Mouse (Mus musculus) left cerebral cortex, postnatal 14 days (tissue): ENCODE measurements around the gene Clca2. TPM values are rescaled to one million over a fixed set of nuclear protein-coding genes. Genes with fewer than 3 reads are reported as not detected.

Experiments used
- DNase-seq, 2 experiments: peaks; one replicate each; pipeline ENCODE4 v3.0.0; 2021 to 2022; ENCODE audit warnings: low spot score in 2 of 2, mixed read lengths in 1 of 2
- intact Hi-C: fragments of 180-260 bp; cut with DNase I; formaldehyde crosslinking; loops from one replicate; pipeline ENCODE4 v1.15.1; 2025
- long read RNA-seq, 2 experiments: library from polyadenylated mRNA; stranded (forward); transcript quantifications; one replicate each; pipeline ENCODE4 v2.0.0; 2021
- total RNA-seq, 2 experiments: library from RNA; stranded (reverse); gene quantifications; 2 replicates each; pipeline ENCODE4 v1.2.3; 2021

Gene Clca2
- total RNA-seq: not detected
- long read RNA-seq, experiment 1, partial matches to known transcripts: 0 of 1 reads
- long read RNA-seq, experiment 1, other reads (novel, unspliced or antisense): 1 of 1 reads
- long read RNA-seq, experiment 2: 0 reads

- intact Hi-C loops: no loop called here
- no peak for DNase-seq
These were observed at the start of gene Clca2 for GRCm38 (mm10) chr3:145099291-145099690. TSS of gene Clca2 (minus strand) at chr3:145099443.

GRCm38 (mm10) chr3:145147952-145148351, 48.7 kb upstream of the Clca2 start:
- intact Hi-C loops: no loop called here
- no peak for DNase-seq

DNA sequence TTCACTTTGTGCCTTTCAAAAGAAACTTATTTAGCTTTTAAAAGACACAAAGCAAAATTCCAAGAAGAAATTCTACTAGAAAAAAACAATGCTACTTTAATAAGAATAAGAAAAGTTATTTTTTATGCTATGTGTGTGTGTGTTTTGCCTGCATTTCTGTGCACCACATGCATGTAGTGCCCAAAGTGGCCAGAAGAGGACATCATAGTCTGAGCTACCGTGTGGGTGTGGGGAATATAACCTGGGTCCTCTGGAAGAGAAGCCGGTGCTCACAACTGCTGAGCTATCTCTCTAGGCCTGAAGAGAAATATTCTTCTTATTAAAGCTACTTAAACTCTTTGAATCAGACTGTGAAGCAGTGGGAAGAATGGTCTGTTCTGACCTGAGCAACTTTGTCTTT, 48.2 kb upstream of the Clca2 start:
- intact Hi-C loops: no loop called here
- DNase-seq: no peak

DNA sequence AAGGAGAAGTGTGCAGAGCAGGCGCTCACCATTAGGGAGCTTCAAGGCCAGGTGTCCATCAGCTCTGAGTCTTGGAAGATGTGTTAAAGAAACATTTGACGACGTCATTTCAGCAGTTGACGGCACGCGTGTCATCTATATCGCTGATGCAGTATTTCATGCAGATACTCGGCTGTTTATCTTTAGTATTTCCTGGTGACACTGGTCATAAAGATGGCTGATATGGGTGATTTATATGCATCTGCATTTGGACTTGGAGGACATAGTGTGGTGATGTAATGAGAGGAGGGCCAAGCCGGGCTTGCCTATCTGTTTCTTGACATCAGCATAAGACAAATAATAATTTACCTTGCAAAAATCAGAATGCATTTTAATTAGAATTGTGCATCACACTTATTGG, 47.6 kb upstream of the Clca2 start:
- no peak for DNase-seq
- intact Hi-C loops: no loop called here

DNA sequence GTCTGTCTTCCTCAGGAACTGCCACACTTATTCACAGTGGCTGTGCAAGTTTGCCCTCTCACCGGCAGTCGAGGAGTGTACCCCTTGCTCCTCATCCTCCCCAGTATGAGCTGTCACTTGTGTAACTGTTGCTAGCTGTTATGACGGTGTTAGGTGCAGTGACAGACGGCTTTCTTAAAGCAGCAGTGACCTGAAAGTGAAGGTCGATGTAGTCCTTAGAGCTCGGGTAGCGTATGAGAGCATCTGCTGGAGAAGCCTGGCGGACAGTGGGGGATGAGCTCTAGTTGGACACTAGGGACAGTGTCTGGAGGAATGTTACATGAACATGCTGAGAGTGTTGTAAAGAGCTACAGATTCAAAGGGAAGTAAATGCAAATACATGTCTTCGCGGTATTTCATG, 44.6 kb upstream of the Clca2 start:
- intact Hi-C loops: no loop called here

DNA sequence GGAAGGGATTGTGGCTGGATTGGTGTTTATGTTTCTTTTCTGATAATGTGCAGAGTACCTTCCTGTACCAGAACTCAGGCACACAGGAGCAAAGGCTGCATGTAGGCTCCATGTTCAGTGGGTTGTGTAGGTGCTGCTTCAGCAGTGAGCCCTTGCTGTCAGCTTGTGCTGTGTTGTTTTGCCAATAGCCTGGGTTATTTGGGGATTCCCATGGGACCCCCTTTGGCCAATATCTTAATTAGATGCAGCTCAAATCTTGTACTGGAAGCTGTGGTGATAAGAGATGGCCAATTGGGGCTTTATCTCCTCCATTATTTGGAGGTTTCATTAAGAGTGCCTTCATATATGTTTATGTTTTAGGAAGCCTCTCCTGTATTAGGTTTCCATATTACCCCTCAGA, 43.7 kb upstream of the Clca2 start:
- intact Hi-C loops: no loop called here

More for the DNA sequence above, 44.6 kb upstream of the Clca2 start:
- DNase-seq: no peak

DNA sequence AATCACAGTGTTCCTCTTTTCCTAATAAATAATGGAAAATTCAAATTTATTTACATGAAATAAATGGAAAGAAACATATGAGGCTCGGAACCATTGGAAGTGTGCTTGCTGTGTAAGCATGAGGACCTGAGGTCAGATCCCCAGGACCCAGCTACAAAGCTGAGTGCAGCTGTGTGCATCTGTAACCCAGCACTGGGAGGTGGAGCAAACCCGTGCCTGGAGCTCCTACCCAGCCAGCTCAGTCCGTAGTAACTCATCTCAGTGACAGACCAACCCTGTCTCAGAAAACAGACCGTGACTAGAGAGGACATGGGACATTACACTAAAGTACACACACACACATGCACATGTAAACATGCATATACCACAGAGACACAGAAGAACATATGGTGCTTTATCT, 41.0 kb upstream of the Clca2 start:
- intact Hi-C loops: no loop called here
- DNase-seq: no peak

More for the DNA sequence above, 43.7 kb upstream of the Clca2 start:
- no peak for DNase-seq

DNA sequence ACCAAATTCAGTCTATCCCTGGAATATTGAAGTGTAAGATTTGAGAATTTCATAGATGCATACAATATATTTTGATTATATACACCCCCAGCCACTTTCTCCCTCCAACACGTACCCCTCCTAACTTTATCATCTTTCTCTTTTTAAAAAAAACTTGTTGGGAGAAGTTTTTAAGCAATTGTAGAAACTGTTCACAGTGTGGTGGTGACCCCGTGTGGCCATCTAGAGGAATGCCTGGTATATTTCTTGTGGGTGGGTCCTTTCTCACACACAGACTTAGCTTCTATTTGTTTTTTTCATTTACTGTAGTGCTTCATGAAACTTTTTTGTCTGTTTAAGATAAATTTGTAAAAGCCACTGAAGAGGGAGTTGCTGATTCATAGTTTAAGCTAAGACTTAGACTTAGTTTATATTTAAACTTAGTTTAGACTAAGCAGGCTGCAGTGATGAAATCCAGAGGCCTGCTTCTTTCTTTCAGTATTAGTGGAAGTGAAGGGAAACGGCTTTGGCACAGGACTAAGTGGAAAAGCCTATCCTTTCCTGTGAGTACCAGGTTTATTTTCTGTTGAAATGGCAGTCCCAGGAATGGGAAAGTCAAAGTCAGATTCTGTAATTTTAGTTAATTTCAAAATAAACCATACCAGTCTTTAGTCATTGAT, 32.1 kb upstream of the Clca2 start:
- peak; percentile 45 to 62 for DNase-seq
- intact Hi-C loops: no loop called here

GRCm38 (mm10) chr3:145129356-145129755, 30.1 kb upstream of the Clca2 start:
- DNase-seq: no peak
- intact Hi-C loops: loop anchor here (10.0 kb wide), 1 partner anchor 305 kb away; no protein-coding TSS in a partner anchor

DNA sequence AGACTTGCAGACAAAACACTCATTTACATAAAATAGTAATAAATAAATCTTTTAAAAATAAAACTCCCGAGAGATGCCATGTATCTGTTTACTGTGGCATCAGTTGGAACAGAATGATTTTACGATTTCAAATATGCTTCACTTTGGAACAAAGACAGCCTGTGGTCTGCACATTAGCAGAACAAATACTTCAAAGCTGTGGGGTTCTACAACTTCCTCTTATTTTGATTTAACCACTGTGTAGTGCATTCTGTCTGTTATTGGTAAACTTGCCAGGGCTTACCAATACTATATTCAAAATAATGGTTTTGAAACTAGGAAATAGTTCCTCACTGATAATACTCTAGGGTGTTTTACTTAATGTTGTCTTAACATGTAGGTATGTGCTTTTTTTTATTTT, 27.4 kb upstream of the Clca2 start:
- intact Hi-C loops: loop anchor here (10.0 kb wide), 1 partner anchor 302 kb away; no protein-coding TSS in a partner anchor
- DNase-seq: no peak

GRCm38 (mm10) chr3:145119425-145119824, 20.2 kb upstream of the Clca2 start:
- DNase-seq: peak in 1 of 2 experiments; percentile 20
- intact Hi-C loops: no loop called here

GRCm38 (mm10) chr3:145119002-145119358, 19.7 kb upstream of the Clca2 start:
- intact Hi-C loops: no loop called here
- DNase-seq: no peak

DNA sequence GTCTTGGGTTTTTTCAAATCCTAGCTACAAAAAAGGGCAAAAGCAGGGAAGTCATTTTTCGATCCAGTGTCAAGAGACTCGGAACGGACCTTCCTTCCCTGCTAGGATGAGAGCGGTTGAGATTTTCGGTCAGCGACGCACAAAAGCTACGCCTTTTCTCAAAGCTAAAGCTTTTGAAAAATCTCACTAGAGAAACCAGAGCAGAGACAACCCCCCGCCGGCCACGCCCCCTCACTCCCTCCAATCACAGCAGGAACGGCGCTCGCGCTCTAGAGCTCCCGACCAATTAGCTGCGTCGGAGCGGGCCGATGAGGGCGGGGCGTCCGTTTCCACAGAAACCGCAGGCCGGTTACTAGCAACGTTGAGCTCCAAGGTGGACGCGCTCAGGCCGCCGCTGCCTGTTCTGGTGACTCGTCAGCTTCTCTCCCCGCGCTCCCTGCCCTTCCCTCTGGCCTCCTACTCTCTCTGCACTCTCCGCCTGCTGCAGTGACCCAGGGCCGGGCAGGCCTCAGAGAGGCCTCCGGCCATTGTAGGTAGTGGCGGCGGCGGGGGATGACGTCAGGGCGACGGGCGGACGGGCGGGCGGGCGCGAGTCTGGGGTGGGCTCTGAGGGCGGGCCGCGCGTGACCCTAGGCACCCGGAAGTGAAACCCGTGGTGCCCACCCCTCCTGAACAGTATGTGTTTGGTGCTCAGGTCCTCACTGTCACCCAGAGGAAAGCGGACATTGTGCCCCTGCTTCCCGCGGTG, 19.2 kb upstream of the Clca2 start, which contains the start of gene Odf2l:
TSS of gene Odf2l (plus strand) at position 335 of the 748 bp plus-strand sequence.
- intact Hi-C loops: no loop called here
- peak; percentile 98 for DNase-seq

GRCm38 (mm10) chr3:145117637-145118036, 18.4 kb upstream of the Clca2 start:
- intact Hi-C loops: no loop called here
- no peak for DNase-seq

DNA sequence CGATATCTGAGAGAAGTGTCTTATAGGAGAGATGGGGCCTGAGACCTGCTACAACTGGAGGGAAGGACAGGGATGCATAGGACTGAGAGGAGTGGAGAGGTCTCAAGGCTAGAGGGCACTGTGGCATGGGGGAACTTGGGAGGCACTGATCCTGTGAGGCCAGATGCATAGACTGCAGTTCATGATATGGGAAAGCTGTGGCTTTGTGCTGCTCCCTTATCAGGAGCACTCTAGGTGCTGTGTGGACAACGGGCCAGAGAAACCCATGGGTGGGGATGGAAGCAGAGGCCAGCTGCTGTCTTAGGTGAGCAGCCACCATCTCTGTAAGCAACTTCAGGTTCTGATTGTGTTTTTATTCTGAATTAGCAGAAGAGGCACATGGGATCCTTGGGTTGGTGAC, 15.9 kb upstream of the Clca2 start:
- DNase-seq: no peak

GRCm38 (mm10) chr3:145105773-145106504, 6.7 kb upstream of the Clca2 start:
- peak in 1 of 2 experiments; percentile 24 for DNase-seq

More for the DNA sequence above, 15.9 kb upstream of the Clca2 start:
- intact Hi-C loops: no loop called here

GRCm38 (mm10) chr3:145105076-145105772, 6.0 kb upstream of the Clca2 start:
- no peak for DNase-seq
- intact Hi-C loops: no loop called here

More at GRCm38 (mm10) chr3:145105773-145106504, 6.7 kb upstream of the Clca2 start:
- intact Hi-C loops: no loop called here

DNA sequence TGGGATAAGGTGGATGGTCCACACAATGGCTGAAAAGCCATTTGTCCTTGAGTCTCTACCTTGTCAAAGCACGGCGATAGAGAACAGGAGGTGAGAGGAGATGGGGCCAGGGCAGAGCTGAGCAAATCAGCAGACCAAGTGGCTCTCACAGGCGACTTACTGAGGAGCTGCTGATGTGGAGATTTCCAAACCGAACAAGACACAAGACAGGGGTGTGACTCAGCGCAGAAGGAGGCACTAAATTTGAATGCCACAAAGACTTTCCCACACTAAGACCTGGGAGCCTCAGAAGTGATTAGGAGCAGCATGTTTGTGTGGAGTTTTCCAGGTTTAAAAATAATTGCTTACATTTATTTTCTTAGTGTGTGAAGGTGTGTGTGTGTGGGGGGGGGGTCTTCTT, 4.5 kb upstream of the Clca2 start:
- no peak for DNase-seq
- intact Hi-C loops: no loop called here

DNA sequence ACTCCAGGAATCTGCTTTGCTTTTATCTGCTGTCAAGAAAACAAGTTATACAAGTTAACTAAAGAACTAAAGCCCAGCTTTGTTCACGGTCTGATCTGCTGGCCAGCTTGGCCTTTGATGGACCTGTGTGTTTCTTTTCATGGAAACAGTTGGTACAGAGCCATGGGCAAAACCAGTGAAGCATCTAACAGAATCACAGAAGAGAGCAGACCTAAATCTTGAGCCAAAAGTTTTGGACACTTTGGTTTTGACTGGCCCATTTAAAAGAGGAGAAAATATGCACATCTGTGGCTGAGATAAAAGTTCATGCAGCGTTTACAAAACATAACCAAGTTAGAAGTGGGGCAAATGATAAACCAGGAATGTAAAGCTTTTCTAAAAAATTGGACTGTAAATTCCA, 4.1 kb upstream of the Clca2 start:
- intact Hi-C loops: no loop called here
- no peak for DNase-seq
